Mouse (Mus musculus): ENCODE measurements around the gene Zfp683.

The Zfp683 gene

GRCm38 (mm10) chr4:134051912-134052311 lies 1.7 kb upstream of the Zfp683 start:
- no peak for DNase-seq (ENCODE audit: low spot score in 2 of 2)

GRCm38 (mm10) chr4:134052560-134052959 lies 1.1 kb upstream of the Zfp683 start:
- DNase-seq (ENCODE audit: low spot score in 2 of 2), result peak in 1 of 2 experiments; percentile 20

- no peak for DNase-seq (ENCODE audit: low spot score in 2 of 2)
These were observed 4.6 kb downstream of the Zfp683 start for GRCm38 (mm10) chr4:134058166-134058715.

- DNase-seq (ENCODE audit: low spot score in 2 of 2), result no peak
These were observed 5.3 kb downstream of the Zfp683 start for GRCm38 (mm10) chr4:134058908-134059307.

GRCm38 (mm10) chr4:134060135-134060865 lies 6.7 kb downstream of the Zfp683 start, which contains the start of gene Crybg2:
Crybg2 (plus strand) TSS chr4:134060815.
- DNase-seq (ENCODE audit: low spot score in 2 of 2), result no peak

- no peak for DNase-seq (ENCODE audit: low spot score in 2 of 2)
These were observed 7.7 kb downstream of the Zfp683 start for GRCm38 (mm10) chr4:134061166-134061830.

GRCm38 (mm10) chr4:134061944-134062446 lies 8.4 kb downstream of the Zfp683 start:
- DNase-seq (ENCODE audit: low spot score in 2 of 2), result no peak

GRCm38 (mm10) chr4:134062561-134062960 lies 8.9 kb downstream of the Zfp683 start:
- DNase-seq (ENCODE audit: low spot score in 2 of 2), result no peak

GRCm38 (mm10) chr4:134065431-134066004 lies 11.9 kb downstream of the Zfp683 start:
- no peak for DNase-seq (ENCODE audit: low spot score in 2 of 2)

- no peak for DNase-seq (ENCODE audit: low spot score in 2 of 2)
These were observed 13.7 kb downstream of the Zfp683 start for GRCm38 (mm10) chr4:134067383-134067782.

GRCm38 (mm10) chr4:134067833-134068544 lies 14.4 kb downstream of the Zfp683 start:
- no peak for DNase-seq (ENCODE audit: low spot score in 2 of 2)

- DNase-seq (ENCODE audit: low spot score in 2 of 2), result no peak
These were observed 15.3 kb downstream of the Zfp683 start for GRCm38 (mm10) chr4:134068793-134069580.

- peak; percentile 26 to 40 for DNase-seq (ENCODE audit: low spot score in 2 of 2)
These were observed 25.1 kb downstream of the Zfp683 start for GRCm38 (mm10) chr4:134078694-134079093.

GRCm38 (mm10) chr4:134080674-134081073 lies 27.0 kb downstream of the Zfp683 start:
- DNase-seq (ENCODE audit: low spot score in 2 of 2), result no peak

- DNase-seq (ENCODE audit: low spot score in 2 of 2), result peak in 1 of 2 experiments; percentile 30
These were observed 28.2 kb downstream of the Zfp683 start for GRCm38 (mm10) chr4:134081730-134082386.

- no peak for DNase-seq (ENCODE audit: low spot score in 2 of 2)
These were observed 28.8 kb downstream of the Zfp683 start for GRCm38 (mm10) chr4:134082460-134082859.

- no peak for DNase-seq (ENCODE audit: low spot score in 2 of 2)
These were observed 31.4 kb downstream of the Zfp683 start for GRCm38 (mm10) chr4:134084999-134085398.

GRCm38 (mm10) chr4:134087412-134087811 lies 33.8 kb downstream of the Zfp683 start:
- DNase-seq (ENCODE audit: low spot score in 2 of 2), result no peak

- no peak for DNase-seq (ENCODE audit: low spot score in 2 of 2)
These were observed 35.4 kb downstream of the Zfp683 start for GRCm38 (mm10) chr4:134089029-134089428.

- DNase-seq (ENCODE audit: low spot score in 2 of 2), result no peak
These were observed 37.0 kb downstream of the Zfp683 start for GRCm38 (mm10) chr4:134090521-134091224.

Data from frontal cortex, postnatal 10 days (tissue).